Mouse (Mus musculus) MEL (cell line): ENCODE data around the gene Krt86. TPM values are rescaled to one million over a fixed set of nuclear protein-coding genes. Genes with fewer than 3 reads are reported as not detected.

ENCODE experiments used
- DNase-seq: peaks from one replicate; pipeline ENCODE4 v3.0.0; 2011; ENCODE audit warnings: low read depth, low spot score
- H3K27ac ChIP-seq: 2 replicates; pipeline ENCODE4 v1.5.1; 2012; ENCODE audit warnings: low read depth, mild to moderate bottlenecking, control low read depth, low read length, moderate library complexity; ENCODE audit not compliant: control insufficient read depth
- H3K27me3 ChIP-seq, 2 experiments: fragments of 150-350 bp in 1 of 2; sonication (generic) in 1 of 2; 2 replicates each; pipeline ENCODE4 v1.6.1; 2012; ENCODE audit warnings: low read length in 2 of 2, mild to moderate bottlenecking in 2 of 2, improper control_type of control experiment in 1 of 2, moderate library complexity in 1 of 2; ENCODE audit not compliant: insufficient read depth in 2 of 2, control insufficient read depth in 1 of 2
- H3K36me3 ChIP-seq, 2 experiments: 2 replicates each; pipeline ENCODE4 v1.6.1; 2012 to 2014; ENCODE audit warnings: low read length in 2 of 2, improper control_type of control experiment in 1 of 2, inconsistent platforms in 1 of 2, mild to moderate bottlenecking in 1 of 2; ENCODE audit not compliant: insufficient read depth in 2 of 2, control insufficient read depth in 1 of 2
- H3K4me1 ChIP-seq, 2 experiments: fragments of 150-350 bp in 1 of 2; sonication (generic) in 1 of 2; 2 replicates each; pipeline ENCODE4 v1.6.1; 2012; ENCODE audit warnings: low read length in 2 of 2, improper control_type of control experiment in 1 of 2, mild to moderate bottlenecking in 1 of 2; ENCODE audit not compliant: insufficient read depth in 2 of 2, control insufficient read depth in 1 of 2
- H3K4me3 ChIP-seq, 2 experiments: fragments of 150-350 bp in 1 of 2; sonication (generic) in 1 of 2; 2 replicates each; pipeline ENCODE4 v1.5.1; 2012; ENCODE audit warnings: low read depth in 2 of 2, low read length in 2 of 2, mild to moderate bottlenecking in 2 of 2, moderate library complexity in 2 of 2, control low read depth in 1 of 2, improper control_type of control experiment in 1 of 2; ENCODE audit not compliant: control insufficient read depth in 1 of 2, insufficient read depth in 1 of 2
- H3K79me2 ChIP-seq: 2 replicates; pipeline ENCODE4 v1.6.1; 2012; ENCODE audit warnings: mild to moderate bottlenecking, low read length, moderate library complexity; ENCODE audit not compliant: control insufficient read depth, poor library complexity, insufficient read depth
- H3K9ac ChIP-seq: 2 replicates; pipeline ENCODE4 v1.6.1; 2012; ENCODE audit warnings: low read depth, mild to moderate bottlenecking, control low read depth, low read length, moderate library complexity; ENCODE audit not compliant: control insufficient read depth, poor library complexity, severe bottlenecking
- H3K9me3 ChIP-seq: fragments of 150-350 bp; sonication (generic); replicated peaks from 2 replicates; pipeline ENCODE4 v1.6.1; 2012; ENCODE audit warnings: mild to moderate bottlenecking, low read length, improper control_type of control experiment, moderate library complexity; ENCODE audit not compliant: insufficient read depth
- BHLHE40 ChIP-seq: IDR thresholded peaks from 2 replicates; pipeline ENCODE4 v1.6.1; 2012; ENCODE audit warnings: low read depth, mild to moderate bottlenecking, inconsistent platforms, low read length, improper control_type of control experiment, borderline replicate concordance
- CHD1 ChIP-seq: IDR thresholded peaks from 2 replicates; pipeline ENCODE4 v1.6.1; 2012; ENCODE audit warnings: low read depth, mild to moderate bottlenecking, inconsistent platforms, low read length, improper control_type of control experiment
- ELF1 ChIP-seq: IDR thresholded peaks from 2 replicates; pipeline ENCODE4 v1.6.1; 2014; ENCODE audit warnings: low read depth, mild to moderate bottlenecking, inconsistent platforms, low read length, improper control_type of control experiment, moderate library complexity
- EP300 ChIP-seq, 2 experiments: IDR thresholded peaks; 2 replicates each; pipeline ENCODE4 v1.6.1; 2011; ENCODE audit warnings: improper control_type of control experiment in 2 of 2, low read length in 2 of 2, low read depth in 1 of 2, mild to moderate bottlenecking in 1 of 2
- ETS1 ChIP-seq: IDR thresholded peaks from 2 replicates; pipeline ENCODE4 v1.6.1; 2012; ENCODE audit warnings: low read depth, mild to moderate bottlenecking, inconsistent platforms, low read length, improper control_type of control experiment, moderate library complexity
- GABPA ChIP-seq: IDR thresholded peaks from 2 replicates; pipeline ENCODE4 v1.6.1; 2012; ENCODE audit warnings: low read depth, mild to moderate bottlenecking, inconsistent platforms, low read length, improper control_type of control experiment, moderate library complexity
- HCFC1 ChIP-seq: IDR thresholded peaks from 2 replicates; pipeline ENCODE4 v1.6.1; 2012; ENCODE audit warnings: low read depth, mild to moderate bottlenecking, inconsistent platforms, low read length, improper control_type of control experiment, moderate library complexity
- MAX ChIP-seq: IDR thresholded peaks from 2 replicates; pipeline ENCODE4 v1.6.1; 2011; ENCODE audit warnings: low read length, improper control_type of control experiment
- MEF2A ChIP-seq: IDR thresholded peaks from 2 replicates; pipeline ENCODE4 v1.6.1; 2014; ENCODE audit warnings: low read depth, mild to moderate bottlenecking, inconsistent platforms, low read length, improper control_type of control experiment; ENCODE audit not compliant: poor library complexity, insufficient replicate concordance, severe bottlenecking; ENCODE audit errors: extremely low read depth
- NRF1 ChIP-seq: IDR thresholded peaks from 2 replicates; pipeline ENCODE4 v1.6.1; 2014; ENCODE audit warnings: low read depth, mild to moderate bottlenecking, inconsistent platforms, low read length, improper control_type of control experiment, moderate library complexity; ENCODE audit not compliant: poor library complexity, insufficient read depth, severe bottlenecking
- RCOR1 ChIP-seq: IDR thresholded peaks from 2 replicates; pipeline ENCODE4 v1.6.1; 2012; ENCODE audit warnings: low read depth, mild to moderate bottlenecking, inconsistent platforms, low read length, improper control_type of control experiment
- SIN3A ChIP-seq: IDR thresholded peaks from 2 replicates; pipeline ENCODE4 v1.6.1; 2012; ENCODE audit warnings: low read length, improper control_type of control experiment, inconsistent platforms
- TAL1 ChIP-seq: IDR thresholded peaks from 2 replicates; pipeline ENCODE4 v1.6.1; 2012; ENCODE audit warnings: mild to moderate bottlenecking, inconsistent platforms, low read length, moderate library complexity, mixed read lengths
- TBP ChIP-seq: IDR thresholded peaks from 2 replicates; pipeline ENCODE4 v1.8.0; 2011; ENCODE audit warnings: low read depth, low read length, improper control_type of control experiment
- TCF12 ChIP-seq: IDR thresholded peaks from 2 replicates; pipeline ENCODE4 v1.6.1; 2014; ENCODE audit warnings: low read depth, mild to moderate bottlenecking, inconsistent platforms, low read length, improper control_type of control experiment, moderate library complexity
- USF1 ChIP-seq: IDR thresholded peaks from 2 replicates; pipeline ENCODE4 v1.6.1; 2014; ENCODE audit warnings: low read depth, mild to moderate bottlenecking, inconsistent platforms, low read length, improper control_type of control experiment, moderate library complexity
- ZC3H11A ChIP-seq: IDR thresholded peaks from 2 replicates; pipeline ENCODE4 v1.6.1; 2012; ENCODE audit warnings: low read depth, mild to moderate bottlenecking, inconsistent platforms, low read length, improper control_type of control experiment
- ZKSCAN1 ChIP-seq: IDR thresholded peaks from 2 replicates; pipeline ENCODE4 v1.6.1; 2012; ENCODE audit warnings: low read depth, mild to moderate bottlenecking, inconsistent platforms, low read length, improper control_type of control experiment, moderate library complexity
- polyA plus RNA-seq, 2 experiments: library from polyadenylated mRNA; stranded (reverse) in 1 of 2; unstranded in 1 of 2; fragments of >175 nt in 1 of 2; fragments of >200 nt in 1 of 2; gene quantifications; 2 replicates each; pipeline versions ENCODE4 v1.2.1 to v1.2.4; 2012; ENCODE audit warnings: low replicate concordance in 2 of 2, low read depth in 1 of 2; ENCODE audit not compliant: insufficient read length in 2 of 2, insufficient read depth in 1 of 2, missing spikeins in 1 of 2
- total RNA-seq: library from RNA; depleted of rRNA; stranded (reverse); fragments of 300-350 nt; gene quantifications from 2 replicates; pipeline ENCODE4 v1.2.3, GENCODE M21; 2012

Krt86 gene
- total and polyA plus RNA-seq, 3 experiments: not detected

GRCm38 (mm10) chr15:101483646-101484045 is 10.4 kb downstream of the Krt86 start:
- no peaks in the 10 kb centered on the region for H3K79me2 ChIP-seq
- no peak overlapping the region for H3K9ac ChIP-seq
- no peak for DNase-seq
- H3K27ac ChIP-seq: no peak overlapping the region
- no peaks in the 10 kb centered on the region for H3K4me1 ChIP-seq
- H3K27me3 ChIP-seq: no peaks in the 10 kb centered on the region
- H3K36me3 ChIP-seq: no peaks in the 10 kb centered on the region
- H3K9me3 ChIP-seq: no peaks in the 10 kb centered on the region
- TF ChIP-seq ZKSCAN1 (no peak), USF1 (no peak), EP300 (IDR thresholded peaks at IDR 0.05; ENCODE audit: low read depth in 1 of 2, low read length in 2 of 2) (no peak), MAX (no peak), SIN3A (no peak), HCFC1 (no peak), TBP (no peak), ETS1 (no peak), CHD1 (no peak), ZC3H11A (no peak), ELF1 (no peak), NRF1 (no peak), TCF12 (no peak), MEF2A (no peak), RCOR1 (no peak), GABPA (no peak)
- no peak overlapping the region for H3K4me3 ChIP-seq

GRCm38 (mm10) chr15:101484939-101485338 is 11.7 kb downstream of the Krt86 start:
- TF ChIP-seq TAL1: no peak
- TF ChIP-seq BHLHE40: no peak
- Histone ChIP-seq H3K9me3 (no peaks in the 10 kb centered on the region), H3K79me2 (no peaks in the 10 kb centered on the region), H3K27ac (no peak overlapping the region), H3K4me1 (no peaks in the 10 kb centered on the region), H3K27me3 (no peaks in the 10 kb centered on the region), H3K4me3 (no peak overlapping the region), H3K9ac (no peak overlapping the region), H3K36me3 (no peaks in the 10 kb centered on the region)
- DNase-seq: no peak
